Mouse (Mus musculus) layer of hippocampus, adult 18-20 months (tissue): Measurements from ENCODE around the gene Hemgn. TPM values are rescaled to one million over a fixed set of nuclear protein-coding genes. Genes with fewer than 3 reads are reported as not detected.
A peak's percentile ranks its signal among the peaks of the same experiment; 100 is the strongest.

Experiments used
- DNase-seq, 2 experiments: peaks; one replicate each; pipeline ENCODE4 v3.0.0; 2022; ENCODE audit warnings: low spot score in 2 of 2
- total RNA-seq, 2 experiments: library from RNA; stranded (reverse); gene quantifications; 2 replicates each; pipeline ENCODE4 v1.2.3; 2021

Hemgn gene
- total RNA-seq, 2 experiments from 2014 or later, result not detected

DNA sequence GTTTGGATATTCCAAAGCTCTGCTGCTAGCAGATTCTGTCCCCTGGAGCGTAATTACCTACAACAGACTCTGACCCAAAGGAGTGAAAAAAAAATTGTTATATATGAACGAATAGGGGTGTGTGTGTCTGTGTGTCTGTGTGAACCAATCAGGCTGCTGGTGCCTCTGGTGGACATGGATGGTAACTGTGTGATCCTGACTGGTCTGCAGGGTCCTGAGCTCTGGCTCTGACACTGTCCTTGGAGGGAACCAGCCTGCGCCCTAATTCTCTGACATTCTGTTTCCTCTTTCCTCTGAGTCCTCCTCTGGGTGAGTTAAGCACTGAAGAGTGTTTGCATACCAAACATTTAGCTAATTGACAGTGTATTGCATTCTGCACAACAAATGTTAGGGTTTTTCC lies 4.2 kb upstream of the Hemgn start:
- DNase-seq, result no peak

- no peak for DNase-seq
These were observed 1.2 kb downstream of the Hemgn start for GRCm38 (mm10) chr4:46412113-46412512.

DNA sequence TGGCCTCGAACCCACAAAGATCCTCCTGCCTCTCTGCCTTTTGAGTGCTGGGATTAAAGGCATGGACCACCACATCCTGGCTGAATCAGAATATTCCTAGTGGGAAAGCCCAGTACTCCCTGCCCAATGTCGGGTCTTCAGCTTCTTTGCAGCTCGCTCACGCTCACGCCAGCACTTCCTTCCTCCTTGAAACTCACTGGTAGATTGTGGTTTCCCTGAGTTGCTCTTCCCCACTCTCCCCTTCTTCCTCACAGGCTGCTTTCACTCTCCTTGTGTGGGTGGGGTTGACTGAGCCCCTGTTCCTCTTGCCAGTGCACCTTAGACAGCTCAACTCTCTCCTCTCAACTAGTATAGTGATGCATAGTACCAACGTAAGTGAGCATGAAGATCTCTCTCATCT lies 1.8 kb downstream of the Hemgn start:
- no peak for DNase-seq

GRCm38 (mm10) chr4:46410677-46411076 lies 2.6 kb downstream of the Hemgn start:
- no peak for DNase-seq

DNA sequence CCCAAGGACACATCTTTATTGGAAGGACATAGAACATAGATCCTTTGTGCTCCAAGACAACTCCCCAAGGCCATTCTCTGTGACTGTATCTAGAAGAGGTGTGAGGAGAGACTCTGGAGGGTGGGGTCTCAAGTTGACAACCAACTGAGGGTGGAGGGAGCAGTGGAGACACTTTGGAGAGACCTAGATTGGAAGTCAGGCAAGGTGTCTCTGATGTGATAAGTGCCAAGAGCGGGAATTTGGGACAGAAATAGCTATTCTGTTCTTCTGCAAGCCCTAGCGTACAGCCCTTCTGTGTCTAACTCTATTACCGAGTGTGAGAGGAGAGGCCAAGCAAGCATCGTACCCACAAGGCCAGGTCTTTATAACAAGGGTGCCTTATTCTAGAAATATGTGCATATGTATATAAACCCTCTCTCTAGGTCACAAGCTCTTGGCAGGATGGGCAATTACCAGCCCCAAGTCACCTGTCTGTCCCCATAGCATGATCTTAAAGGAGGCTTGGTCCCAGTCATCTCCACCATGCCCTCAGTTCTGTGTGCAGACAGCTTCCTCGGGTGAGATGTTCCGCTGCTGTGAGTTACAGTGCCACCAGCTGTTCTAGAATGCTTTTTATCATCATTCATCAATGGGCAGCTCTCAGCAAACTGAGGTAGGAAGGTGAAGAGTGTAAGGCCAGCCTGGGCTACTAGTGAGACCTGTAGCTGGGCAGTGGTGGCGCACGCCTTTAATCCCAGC lies 6.2 kb downstream of the Hemgn start:
- DNase-seq, result no peak

DNA sequence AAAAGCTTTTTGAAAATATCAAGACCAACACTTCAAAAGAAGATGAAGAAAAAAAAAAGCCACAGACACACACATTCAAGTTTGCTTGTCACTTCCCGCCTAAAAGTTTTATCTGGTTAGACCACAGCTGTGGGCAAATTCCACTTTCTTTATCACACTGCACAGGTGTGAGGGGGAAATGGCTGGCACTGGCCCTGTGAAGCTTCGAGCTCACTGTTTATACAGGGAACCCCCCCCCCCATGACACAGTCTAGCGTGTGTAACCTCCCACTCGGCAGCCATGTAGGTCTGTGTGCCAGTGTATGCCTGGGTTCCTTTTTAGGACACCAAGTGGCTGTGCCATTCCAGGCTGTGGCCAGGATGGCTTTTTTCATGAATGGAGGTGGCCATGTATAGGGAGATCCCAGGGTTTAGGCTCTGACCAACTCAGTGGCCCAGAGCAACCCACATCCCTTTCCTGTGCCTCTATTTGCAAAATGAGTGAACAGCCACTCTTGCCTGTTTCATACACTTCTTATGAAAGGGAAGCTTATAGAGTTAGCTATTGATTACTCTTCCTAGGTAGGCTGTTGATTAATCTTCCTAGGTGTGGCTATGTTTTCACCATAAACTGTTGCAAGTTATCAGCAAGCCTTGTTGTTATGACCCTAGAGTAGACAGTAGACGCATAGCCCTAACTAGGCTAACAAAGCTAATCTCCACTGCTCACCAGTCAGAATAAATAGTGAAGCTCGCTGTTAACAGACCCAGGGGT lies 9.1 kb downstream of the Hemgn start:
- DNase-seq, result no peak

DNA sequence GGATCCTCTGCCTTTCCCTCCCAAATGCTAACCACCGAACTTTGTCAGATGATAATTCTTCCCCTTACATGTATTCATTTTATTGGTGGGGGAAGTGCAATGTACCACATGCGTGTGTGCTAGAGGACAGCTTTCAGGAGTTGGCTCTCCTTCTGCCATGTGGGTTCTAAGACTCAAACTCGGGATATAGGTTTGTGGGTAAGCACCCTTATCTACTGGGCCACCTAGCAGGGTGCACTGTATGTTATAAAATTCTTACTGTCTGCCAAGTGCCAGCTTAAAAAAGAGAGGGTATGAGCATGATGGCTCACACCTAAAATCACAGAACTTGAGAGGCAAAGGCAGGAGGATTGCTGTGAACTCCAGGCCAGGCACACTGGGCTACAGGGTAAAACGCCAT lies 14.5 kb downstream of the Hemgn start:
- DNase-seq, result no peak

DNA sequence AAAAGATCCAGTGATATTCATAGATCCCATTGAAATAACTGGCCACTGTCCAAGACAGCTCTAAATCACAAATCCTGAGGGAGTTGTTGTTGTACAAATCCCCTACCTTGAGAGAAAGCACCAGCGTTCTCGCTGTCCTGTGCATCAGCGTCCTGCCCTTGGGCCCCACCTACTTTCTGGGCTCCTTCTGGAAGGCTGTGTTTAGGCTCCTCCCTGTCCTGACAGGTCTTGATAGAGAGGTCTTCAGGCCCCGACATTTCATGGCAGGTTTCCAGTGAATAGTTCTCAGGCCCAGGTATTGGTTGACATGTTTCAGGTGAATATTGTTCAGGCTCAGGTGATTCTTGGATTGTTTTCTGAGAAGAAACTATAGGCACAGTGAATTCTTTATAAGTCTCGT lies 17.6 kb downstream of the Hemgn start:
- no peak for DNase-seq

GRCm38 (mm10) chr4:46394388-46394787 lies 18.9 kb downstream of the Hemgn start:
- DNase-seq, result no peak

GRCm38 (mm10) chr4:46390390-46390970 lies 22.8 kb downstream of the Hemgn start:
- DNase-seq, result peak; percentile 62 to 85

DNA sequence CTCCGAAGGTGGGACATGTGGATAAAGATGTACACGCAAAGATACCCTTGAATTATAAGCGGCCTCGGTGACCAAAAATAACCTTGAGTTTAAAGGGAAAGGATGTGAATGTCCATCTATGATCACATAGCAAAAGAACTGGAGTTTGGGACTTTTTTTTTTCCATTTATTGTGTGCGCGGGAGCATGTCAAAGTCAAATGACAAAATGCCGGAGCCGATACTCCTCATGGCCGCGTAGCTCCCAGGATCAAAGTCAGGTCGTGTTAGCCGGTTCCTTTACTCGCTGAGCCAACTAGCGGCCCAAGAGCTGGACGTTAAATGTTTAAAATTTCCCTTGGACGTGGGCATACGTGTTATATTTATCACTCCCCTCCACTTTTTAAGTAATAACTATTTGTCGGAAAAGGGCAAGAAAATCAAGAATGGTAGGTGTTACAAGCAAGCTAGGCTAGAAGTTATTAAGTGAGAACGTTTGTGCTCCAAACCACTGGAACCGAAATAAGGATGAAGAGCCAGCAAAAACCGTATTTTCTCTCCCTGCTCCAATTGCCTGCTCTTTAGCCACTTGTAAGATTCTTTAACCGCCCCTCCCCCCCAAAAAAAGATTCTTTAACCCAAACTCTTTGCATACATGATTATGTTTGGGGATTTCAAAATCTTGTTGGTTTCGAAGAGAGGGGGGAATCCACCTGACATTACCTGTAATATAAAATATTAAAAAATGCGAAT lies 23.5 kb downstream of the Hemgn start:
- DNase-seq, result no peak

GRCm38 (mm10) chr4:46389013-46389611 lies 24.2 kb downstream of the Hemgn start, which contains the start of gene Trmo:
Trmo (minus strand) TSS chr4:46389437.
- peak; percentile 90 to 96 for DNase-seq

GRCm38 (mm10) chr4:46388556-46388955 lies 24.8 kb downstream of the Hemgn start:
- no peak for DNase-seq

GRCm38 (mm10) chr4:46374869-46375368 lies 38.4 kb downstream of the Hemgn start:
- DNase-seq, result peak; percentile 65 to 88

GRCm38 (mm10) chr4:46374455-46374854 lies 38.9 kb downstream of the Hemgn start:
- no peak for DNase-seq

- DNase-seq, result no peak
These were observed 42.3 kb downstream of the Hemgn start for GRCm38 (mm10) chr4:46371030-46371429.

GRCm38 (mm10) chr4:46370406-46370805 lies 42.9 kb downstream of the Hemgn start:
- no peak for DNase-seq

DNA sequence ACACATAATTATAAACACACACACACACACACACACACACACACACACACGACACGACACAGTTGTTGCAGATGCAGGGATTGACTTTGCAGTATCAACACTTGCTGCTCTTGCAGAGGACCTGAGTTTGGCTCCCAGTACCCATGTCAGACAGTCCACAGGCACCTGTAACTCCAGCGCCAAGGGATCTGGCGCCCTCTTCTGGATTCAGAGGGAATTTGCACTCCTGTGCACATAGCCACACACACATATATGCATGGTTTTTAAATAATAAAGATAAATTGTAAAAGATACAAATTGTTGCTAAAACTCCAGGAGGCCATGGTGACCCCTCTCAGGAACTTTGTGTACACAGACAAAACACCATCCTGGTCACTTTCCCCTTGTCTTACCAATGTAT lies 44.2 kb downstream of the Hemgn start:
- DNase-seq, result no peak

- no peak for DNase-seq
These were observed 45.8 kb downstream of the Hemgn start for GRCm38 (mm10) chr4:46367487-46367959.

DNA sequence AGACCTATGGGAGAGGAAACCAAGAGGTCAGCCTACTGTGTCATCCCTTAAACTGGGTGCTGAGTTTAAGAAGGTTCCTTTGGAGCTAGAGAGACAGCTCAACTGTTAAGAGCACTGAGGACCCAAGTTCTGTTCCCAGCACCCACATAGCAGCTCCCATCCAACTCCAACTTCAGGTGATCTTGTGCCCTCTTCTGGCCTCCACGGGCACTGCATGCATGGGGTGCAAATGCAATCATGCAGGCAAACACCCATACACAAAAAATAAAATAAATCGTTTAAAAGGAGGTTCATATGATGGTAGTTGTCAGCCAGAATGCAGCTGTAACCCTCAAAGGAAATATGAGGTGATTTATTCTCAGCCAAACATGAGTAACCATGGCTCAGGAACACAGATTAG lies 48.9 kb downstream of the Hemgn start:
- no peak for DNase-seq

GRCm38 (mm10) chr4:46361258-46361657 lies 52.0 kb downstream of the Hemgn start:
- DNase-seq, result peak; percentile 27 to 44
